Mouse (Mus musculus): ENCODE data around the gene Pglyrp2.

DNA sequence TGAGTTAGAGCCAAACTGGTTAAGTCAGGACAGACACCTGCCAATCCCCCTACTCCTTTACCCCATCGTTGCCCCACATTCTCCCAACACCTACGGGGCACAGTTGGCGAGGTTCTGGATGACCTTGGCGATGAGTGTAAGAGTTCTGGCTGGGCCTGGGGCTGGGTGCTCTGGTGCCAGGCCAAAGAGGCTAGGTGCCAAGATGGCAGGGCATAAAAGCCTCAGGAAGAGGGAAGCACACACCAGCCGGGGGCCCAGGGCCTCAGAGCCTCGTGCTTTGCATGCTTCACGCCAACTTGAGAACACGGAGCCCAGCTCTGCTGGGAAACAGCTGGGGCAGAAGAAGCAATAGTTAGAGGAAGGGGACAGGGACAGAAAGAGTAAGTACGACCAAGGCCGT, 30.0 kb downstream of the Pglyrp2 start:
- TF ChIP-seq POLR2A (IDR thresholded peaks at IDR 0.05; ENCODE audit: extremely low read depth, insufficient read depth, low read length), result no peak
- TF ChIP-seq CTCF (IDR thresholded peaks at IDR 0.05; ENCODE audit: low read depth, low read length), result no peak
